Mouse (Mus musculus) cerebral cortex, adult 2 months (tissue): ENCODE results near the gene Gm10471.

Experiments used
- WGBS: fragments of 180-500 bp; shearing (Covaris S2); methylation state at CpG from one replicate; pipeline ENCODE4 v1.1.7; 2018; 5-methylcytosine and 5-hydroxymethylcytosine counted together

The Gm10471 gene

DNA sequence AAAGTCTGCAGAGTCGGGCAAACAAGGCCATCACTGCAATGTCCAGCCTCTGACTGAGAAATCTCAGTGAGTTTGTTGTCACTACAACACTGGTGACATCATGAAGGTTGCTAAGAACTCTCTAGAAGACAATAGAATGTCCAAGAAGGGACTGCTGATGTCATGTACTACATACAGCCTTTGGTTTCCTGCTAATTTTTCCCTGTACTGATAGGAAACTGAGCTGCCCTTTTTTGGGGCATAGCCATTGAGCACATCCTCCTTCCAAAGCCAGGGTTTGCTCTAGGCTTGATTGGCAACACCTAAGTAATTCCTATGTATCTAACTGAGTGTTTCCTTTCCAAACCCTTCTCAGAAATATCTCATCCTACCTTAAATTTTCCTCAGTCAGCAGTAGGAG, at the start of gene Gm10471:
Gene Gm10471, minus strand, starts transcription at position 101 of the 400 bp plus-strand sequence.
- WGBS = 64% methylated on average over 1 of the region's 1 CpGs

DNA sequence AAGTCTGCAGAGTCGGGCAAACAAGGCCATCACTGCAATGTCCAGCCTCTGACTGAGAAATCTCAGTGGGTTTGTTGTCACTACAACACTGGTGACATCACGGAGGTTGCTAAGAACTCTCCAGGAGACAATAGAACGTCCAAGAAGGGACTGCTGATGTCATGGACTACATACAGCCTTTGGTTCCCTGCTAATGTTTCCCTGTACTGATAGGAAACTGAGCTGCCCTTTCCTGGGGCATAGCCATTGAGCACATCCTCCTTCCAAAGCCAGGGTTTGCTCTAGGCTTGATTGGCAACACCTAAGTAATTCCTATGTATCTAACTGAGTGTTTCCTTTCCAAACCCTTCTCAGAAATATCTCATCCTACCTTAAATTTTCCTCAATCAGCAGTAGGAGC, 32.2 kb upstream of the Gm10471 start, which contains the start of gene Gm10220:
Gene Gm10220, minus strand, starts transcription at position 101 of the 400 bp plus-strand sequence.
- WGBS = no CpG with 5 or more reads among the region's 3 CpGs

DNA sequence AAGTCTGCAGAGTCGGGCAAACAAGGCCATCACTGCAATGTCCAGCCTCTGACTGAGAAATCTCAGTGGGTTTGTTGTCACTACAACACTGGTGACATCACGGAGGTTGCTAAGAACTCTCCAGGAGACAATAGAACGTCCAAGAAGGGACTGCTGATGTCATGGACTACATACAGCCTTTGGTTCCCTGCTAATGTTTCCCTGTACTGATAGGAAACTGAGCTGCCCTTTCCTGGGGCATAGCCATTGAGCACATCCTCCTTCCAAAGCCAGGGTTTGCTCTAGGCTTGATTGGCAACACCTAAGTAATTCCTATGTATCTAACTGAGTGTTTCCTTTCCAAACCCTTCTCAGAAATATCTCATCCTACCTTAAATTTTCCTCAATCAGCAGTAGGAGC, 16.2 kb upstream of the Gm10471 start, which contains the start of gene 5031410I06Rik:
Gene 5031410I06Rik, minus strand, starts transcription at position 101 of the 400 bp plus-strand sequence.
- WGBS = no CpG with 5 or more reads among the region's 3 CpGs

DNA sequence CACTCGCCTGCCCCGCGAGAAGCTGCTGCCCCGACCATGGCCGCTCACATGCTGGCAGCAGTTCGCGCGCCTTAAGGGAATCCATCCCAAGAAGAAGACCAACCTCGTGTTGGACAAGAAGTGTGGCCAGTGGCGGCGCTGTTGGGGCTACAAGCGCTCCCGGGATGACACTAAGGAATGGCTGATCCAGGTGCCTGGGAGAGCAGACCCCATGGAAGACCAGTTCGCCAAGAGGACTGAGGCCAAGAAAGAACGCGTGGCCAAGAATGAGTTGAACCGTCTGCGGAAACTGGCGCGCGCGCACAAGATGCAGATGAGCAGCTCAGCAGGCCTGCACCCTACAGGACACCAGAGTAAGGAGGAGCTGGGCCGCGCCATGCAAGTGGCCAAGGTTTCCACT, 18.4 kb downstream of the Gm10471 start:
- 94% methylated on average over 24 of the region's 24 CpGs for WGBS

- no CpG with 5 or more reads among the region's 2 CpGs for WGBS
Observed at GRCm38 (mm10) chr5:26058481-26058880, 30.6 kb downstream of the Gm10471 start, which contains the start of gene Gm7347. Gm7347 (minus strand) TSS chr5:26058581.

DNA sequence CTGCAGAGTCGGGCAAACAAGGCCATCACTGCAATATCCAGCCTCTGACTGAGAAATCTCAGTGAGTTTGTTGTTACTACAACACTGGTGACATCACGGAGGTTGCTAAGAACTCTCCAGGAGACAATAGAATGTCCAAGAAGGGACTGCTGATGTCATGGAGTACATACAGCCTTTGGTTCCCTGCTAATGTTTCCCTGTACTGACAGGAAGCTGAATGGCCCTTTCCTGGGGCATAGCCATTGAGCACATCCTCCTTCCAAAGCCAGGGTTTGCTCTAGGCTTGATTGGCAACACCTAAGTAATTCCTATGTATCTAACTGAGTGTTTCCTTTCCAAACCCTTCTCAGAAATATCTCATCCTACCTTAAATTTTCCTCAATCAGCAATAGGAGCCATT, 49.6 kb downstream of the Gm10471 start, which contains the start of gene Speer4a:
Gene Speer4a, minus strand, starts transcription at position 101 of the 400 bp plus-strand sequence.
- 72% methylated on average over 2 of the region's 2 CpGs for WGBS
